Mouse (Mus musculus) 3134 (cell line): ENCODE measurements around the gene Tmem59l.

ENCODE experiments used
- DNase-seq: peaks from one replicate; pipeline ENCODE4 v3.0.0-alpha.2; 2011; ENCODE audit warnings: low spot score; ENCODE audit not compliant: insufficient read length; ENCODE audit errors: extremely low read depth

Gene Tmem59l

DNA sequence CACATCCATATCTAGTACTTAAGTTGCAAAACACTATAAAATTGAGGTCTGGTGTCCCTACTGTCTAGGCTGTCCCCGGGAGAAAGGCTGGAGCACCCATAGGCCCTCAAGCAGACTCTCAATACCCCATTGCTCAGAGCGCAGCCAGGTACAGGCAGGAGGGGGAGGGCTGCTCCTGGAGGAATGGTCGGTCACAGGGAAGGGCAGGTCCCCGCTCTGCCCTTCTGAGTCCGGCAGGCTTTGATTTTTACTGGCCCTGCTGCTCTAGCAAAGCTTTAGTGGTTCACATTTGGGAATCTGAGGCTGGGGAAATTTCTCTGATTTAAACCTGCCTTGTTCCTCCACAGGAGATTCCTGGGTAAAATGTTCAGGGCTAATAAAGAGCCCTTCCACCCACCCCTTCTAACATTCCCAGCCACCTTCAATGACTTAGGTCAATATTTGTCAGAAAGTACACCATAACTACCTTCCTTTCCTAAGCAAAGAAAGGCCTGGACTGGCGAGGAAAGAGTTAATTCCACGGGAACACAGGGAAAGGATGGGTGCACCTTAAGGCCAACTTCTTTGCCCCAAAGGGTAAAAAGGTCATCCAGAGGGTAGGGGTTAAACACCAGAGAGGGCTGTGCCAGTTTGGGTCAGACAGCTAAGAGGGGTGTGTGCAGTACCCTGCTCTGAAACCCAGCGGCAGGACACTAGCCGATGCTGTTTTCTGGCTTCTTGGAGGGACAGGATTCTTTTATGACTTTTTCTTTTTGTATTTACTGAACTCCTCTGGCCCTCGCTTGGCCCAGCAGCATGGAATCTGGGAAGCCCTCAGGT is 3.1 kb upstream of the Tmem59l start:
- DNase-seq: no peak

DNA sequence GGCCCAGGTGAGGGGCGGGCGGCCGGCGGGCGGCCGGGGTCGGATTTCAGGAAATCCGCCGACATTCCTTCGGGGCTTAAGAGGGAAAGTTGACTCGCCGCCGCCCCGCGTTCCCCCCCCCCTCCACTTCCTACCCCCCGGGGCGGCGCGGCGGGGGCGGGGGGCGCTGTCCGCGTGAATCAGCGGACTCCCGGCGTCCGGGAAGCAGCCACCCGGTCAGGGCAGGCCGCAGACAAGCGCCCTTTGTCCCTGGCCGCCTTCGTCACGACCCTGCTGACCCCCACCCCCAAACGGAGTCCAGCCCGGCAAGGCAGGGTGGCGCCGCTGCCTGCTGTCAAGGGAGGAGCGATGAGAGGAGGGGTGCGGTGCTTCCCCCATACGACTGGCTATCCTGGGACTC is 2.4 kb upstream of the Tmem59l start:
- DNase-seq: no peak

- no peak for DNase-seq
Measured at GRCm38 (mm10) chr8:70488931-70489470, 1.8 kb upstream of the Tmem59l start.

- no peak for DNase-seq
Measured at GRCm38 (mm10) chr8:70487993-70488796, 1.0 kb upstream of the Tmem59l start.

GRCm38 (mm10) chr8:70486191-70486681 is 922 bp downstream of the Tmem59l start:
- DNase-seq: no peak

- no peak for DNase-seq
Measured at GRCm38 (mm10) chr8:70482943-70483342, 4.2 kb downstream of the Tmem59l start.

GRCm38 (mm10) chr8:70481908-70482307 is 5.2 kb downstream of the Tmem59l start:
- no peak for DNase-seq

GRCm38 (mm10) chr8:70477269-70477982 is 9.7 kb downstream of the Tmem59l start:
- peak; percentile 89 for DNase-seq

- peak; percentile 95 for DNase-seq
Measured at GRCm38 (mm10) chr8:70476333-70477268, 10.6 kb downstream of the Tmem59l start, which contains the start of gene Klhl26. TSS of gene Klhl26 (minus strand) at chr8:70476968.

DNA sequence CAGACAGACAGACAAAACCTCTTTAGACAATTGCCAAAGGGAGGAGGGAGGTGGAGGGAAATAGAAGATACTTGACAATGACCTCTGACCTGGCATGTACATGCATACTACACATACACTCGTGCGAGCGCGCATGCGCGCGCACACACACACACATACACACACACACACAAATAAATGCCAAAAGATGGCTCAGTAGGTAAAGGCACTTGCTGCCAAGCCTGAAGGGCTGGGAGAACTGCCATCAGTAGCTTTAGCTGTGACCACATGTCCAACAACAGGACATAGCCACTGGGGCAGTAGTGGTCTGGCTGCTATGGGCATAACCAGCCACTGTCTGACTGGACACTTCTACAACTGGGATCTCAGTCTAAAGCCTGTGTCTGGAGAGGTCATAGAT is 15.3 kb downstream of the Tmem59l start:
- no peak for DNase-seq

- no peak for DNase-seq
Measured at GRCm38 (mm10) chr8:70469938-70470337, 17.2 kb downstream of the Tmem59l start.

- no peak for DNase-seq
Measured at GRCm38 (mm10) chr8:70469295-70469916, 17.8 kb downstream of the Tmem59l start.

GRCm38 (mm10) chr8:70468733-70469132 is 18.4 kb downstream of the Tmem59l start:
- DNase-seq: no peak

- DNase-seq: no peak
Measured at GRCm38 (mm10) chr8:70467907-70468306, 19.3 kb downstream of the Tmem59l start.

- no peak for DNase-seq
Measured at GRCm38 (mm10) chr8:70467229-70467725, 19.9 kb downstream of the Tmem59l start.

GRCm38 (mm10) chr8:70466771-70467170 is 20.4 kb downstream of the Tmem59l start:
- no peak for DNase-seq

- DNase-seq: no peak
Measured at GRCm38 (mm10) chr8:70466305-70466704, 20.9 kb downstream of the Tmem59l start.

DNA sequence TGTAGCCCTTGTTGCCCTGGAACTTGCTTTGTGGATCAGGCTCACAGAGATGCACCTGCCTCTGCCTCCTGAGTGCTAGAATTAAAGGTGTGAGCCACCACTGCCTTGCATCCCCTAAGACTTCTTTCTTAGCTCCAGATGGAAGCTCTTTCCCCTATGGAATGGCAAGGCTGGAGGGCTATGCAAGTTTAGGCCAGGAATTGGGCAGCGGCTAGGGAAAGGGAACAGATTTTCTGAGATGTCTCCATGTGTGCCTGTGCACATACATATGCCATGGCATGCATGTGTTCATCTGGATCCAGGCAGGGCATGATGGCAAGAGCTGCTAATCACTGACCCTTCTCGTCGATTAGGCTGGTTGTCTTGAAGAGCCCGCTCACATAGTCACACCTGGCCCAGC is 21.5 kb downstream of the Tmem59l start:
- DNase-seq: no peak

- no peak for DNase-seq
Measured at GRCm38 (mm10) chr8:70464162-70464561, 23.0 kb downstream of the Tmem59l start.
